Mouse (Mus musculus) cerebellum, postnatal 10 days (tissue): ENCODE data around the gene Rab5if.
"Not testable (repeated sequence)": the region's sequence is repeated elsewhere in the genome, so short reads cannot be mapped to it uniquely, and the experiment has no call there.

Source experiments
- DNase-seq, 2 experiments: peaks; one replicate each; pipeline ENCODE4 v3.0.0; 2021; ENCODE audit warnings: mixed read lengths in 2 of 2

Rab5if gene

GRCm38 (mm10) chr2:156853999-156854771, 8.7 kb upstream of the Rab5if start:
- DNase-seq = peak; percentile 78

GRCm38 (mm10) chr2:156856311-156856710, 6.6 kb upstream of the Rab5if start:
- DNase-seq = no peak

GRCm38 (mm10) chr2:156857385-156857791, 5.5 kb upstream of the Rab5if start:
- no peak for DNase-seq

GRCm38 (mm10) chr2:156857835-156858234, 5.1 kb upstream of the Rab5if start, which contains the start of gene 4930518I15Rik:
TSS of gene 4930518I15Rik (minus strand) at chr2:156857946.
- DNase-seq = no peak

- no peak for DNase-seq
These were observed 4.3 kb upstream of the Rab5if start for GRCm38 (mm10) chr2:156858671-156859070.

GRCm38 (mm10) chr2:156862041-156862717, 749 bp upstream of the Rab5if start:
- DNase-seq = peak; percentile 56 to 64

GRCm38 (mm10) chr2:156863487-156864160, 696 bp downstream of the Rab5if start:
- DNase-seq = no peak

GRCm38 (mm10) chr2:156864481-156864880, 1.6 kb downstream of the Rab5if start:
- DNase-seq = peak; percentile 52 to 54

- peak in 1 of 2 experiments; percentile 48 for DNase-seq
These were observed 6.1 kb downstream of the Rab5if start for GRCm38 (mm10) chr2:156868994-156869393.

- DNase-seq = peak; percentile 47 to 48
These were observed 6.6 kb downstream of the Rab5if start for GRCm38 (mm10) chr2:156869554-156869953.

GRCm38 (mm10) chr2:156870519-156870918, 7.6 kb downstream of the Rab5if start:
- peak; percentile 71 to 72 for DNase-seq

GRCm38 (mm10) chr2:156873629-156874028, 10.7 kb downstream of the Rab5if start:
- peak; percentile 84 to 89 for DNase-seq

- DNase-seq = peak in 1 of 2 experiments; percentile 41
These were observed 11.3 kb downstream of the Rab5if start for GRCm38 (mm10) chr2:156874047-156874759.

GRCm38 (mm10) chr2:156874760-156875510, 12.0 kb downstream of the Rab5if start:
- peak; percentile 89 to 90 for DNase-seq

- peak in 1 of 2 experiments; percentile 36 for DNase-seq
These were observed 14.8 kb downstream of the Rab5if start for GRCm38 (mm10) chr2:156877726-156878125.

- no peak for DNase-seq
These were observed 16.6 kb downstream of the Rab5if start for GRCm38 (mm10) chr2:156879541-156879940.

GRCm38 (mm10) chr2:156882431-156883001, 19.6 kb downstream of the Rab5if start:
- DNase-seq = no peak

GRCm38 (mm10) chr2:156884396-156885211, 21.7 kb downstream of the Rab5if start:
- peak; percentile 48 to 63 for DNase-seq

GRCm38 (mm10) chr2:156885666-156886065, 22.7 kb downstream of the Rab5if start:
- not testable (repeated sequence) for DNase-seq

GRCm38 (mm10) chr2:156886084-156886631, 23.2 kb downstream of the Rab5if start:
- DNase-seq = no peak
